Mouse (Mus musculus) T-helper 17 cell (primary cell): Measurements from ENCODE around the gene Asb7.

Experiments
- in situ Hi-C, 2 experiments: fragments of 300-600 bp; cut with MboI, MseI; formaldehyde crosslinking; loops; 1 replicate in 1 of 2; 2 replicates in 1 of 2; pipeline ENCODE4 v1.15.1; 2025; ENCODE audit warnings: high pct_unique_total_duplicates in 2 of 2

Gene Asb7

GRCm38 (mm10) chr7:66689294-66689619 lies at the start of gene Asb7:
Gene Asb7 (minus strand): TSS chr7:66689596.
- in situ Hi-C loops, result loop anchor here in 1 of 2 experiments (10.0 kb wide), 2 partner anchors 594 to 956 kb away; partner anchors contain the start of genes Lrrc28 and Ttc23

DNA sequence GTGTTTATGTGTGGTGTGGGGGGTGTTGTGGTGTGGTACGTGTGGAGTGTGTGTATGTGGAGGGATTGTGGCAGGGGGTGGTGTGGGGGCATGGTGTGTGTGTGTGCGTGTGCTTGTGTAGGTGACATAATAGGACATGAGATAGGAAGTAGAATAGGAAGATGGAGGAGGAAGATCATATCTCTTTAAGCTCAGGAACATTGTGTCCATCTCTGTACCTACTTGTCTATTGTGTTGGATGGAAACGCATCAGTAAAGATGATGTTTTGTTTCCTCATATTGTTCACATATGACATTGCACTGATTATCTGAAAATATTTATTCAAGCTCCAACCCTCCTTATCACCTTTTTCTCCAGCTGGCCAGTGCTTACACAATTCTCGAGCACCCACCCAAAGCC lies 48.0 kb upstream of the Asb7 start:
- in situ Hi-C loops, result no loop called here

GRCm38 (mm10) chr7:66734993-66735392 lies 45.6 kb upstream of the Asb7 start:
- in situ Hi-C loops, result no loop called here

- in situ Hi-C loops, result no loop called here
These were observed 45.1 kb upstream of the Asb7 start for GRCm38 (mm10) chr7:66734466-66734865.

GRCm38 (mm10) chr7:66733882-66734281 lies 44.5 kb upstream of the Asb7 start:
- in situ Hi-C loops, result no loop called here

DNA sequence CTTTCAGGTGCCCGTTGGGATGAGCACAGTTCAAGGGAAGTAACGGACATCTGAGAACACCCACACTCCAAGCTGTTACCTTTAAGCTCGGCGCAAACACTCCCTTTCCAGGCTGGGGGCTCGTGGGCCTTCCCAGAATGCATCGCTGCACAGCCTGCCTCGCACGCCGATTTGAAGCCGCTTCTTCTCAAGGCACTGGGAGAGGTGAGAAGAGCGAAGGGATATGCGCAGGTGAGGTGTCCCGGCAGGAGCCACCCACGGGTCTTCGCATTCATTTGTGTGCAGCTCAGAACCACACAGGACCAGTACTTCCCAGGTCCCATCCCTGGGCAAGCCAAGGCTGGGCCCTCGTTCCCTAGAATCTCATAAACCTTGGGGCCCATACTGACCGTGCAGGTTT lies 44.0 kb upstream of the Asb7 start:
- in situ Hi-C loops, result no loop called here

- in situ Hi-C loops, result no loop called here
These were observed 39.8 kb upstream of the Asb7 start for GRCm38 (mm10) chr7:66729232-66729631.

GRCm38 (mm10) chr7:66728072-66728471 lies 38.7 kb upstream of the Asb7 start:
- in situ Hi-C loops, result no loop called here

DNA sequence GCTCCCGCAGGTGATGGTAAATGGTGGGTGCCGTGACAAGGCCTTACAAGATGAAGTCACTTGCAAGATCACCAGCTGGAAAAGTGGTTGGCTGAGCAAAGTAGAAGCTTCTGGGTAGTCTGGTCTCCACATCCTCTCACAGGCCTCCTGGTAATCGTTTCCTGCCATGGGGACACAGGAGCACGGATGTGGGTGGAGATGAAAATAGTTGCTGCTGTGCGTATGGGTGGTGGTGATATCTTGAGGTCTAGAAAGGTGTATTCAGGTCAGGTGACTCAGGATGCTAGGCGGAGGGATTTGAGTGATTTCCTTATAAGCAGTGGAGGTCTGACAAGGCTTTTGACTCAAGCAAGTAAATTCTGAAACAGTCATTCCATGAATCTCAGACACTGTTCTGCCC lies 35.6 kb upstream of the Asb7 start:
- in situ Hi-C loops, result no loop called here

- in situ Hi-C loops, result no loop called here
These were observed 35.1 kb upstream of the Asb7 start for GRCm38 (mm10) chr7:66724514-66724913.

- in situ Hi-C loops, result loop anchor here (10.0 kb wide), 2 partner anchors 474 to 494 kb away; no protein-coding TSS in a partner anchor
These were observed 21.8 kb upstream of the Asb7 start for GRCm38 (mm10) chr7:66711166-66711565.

DNA sequence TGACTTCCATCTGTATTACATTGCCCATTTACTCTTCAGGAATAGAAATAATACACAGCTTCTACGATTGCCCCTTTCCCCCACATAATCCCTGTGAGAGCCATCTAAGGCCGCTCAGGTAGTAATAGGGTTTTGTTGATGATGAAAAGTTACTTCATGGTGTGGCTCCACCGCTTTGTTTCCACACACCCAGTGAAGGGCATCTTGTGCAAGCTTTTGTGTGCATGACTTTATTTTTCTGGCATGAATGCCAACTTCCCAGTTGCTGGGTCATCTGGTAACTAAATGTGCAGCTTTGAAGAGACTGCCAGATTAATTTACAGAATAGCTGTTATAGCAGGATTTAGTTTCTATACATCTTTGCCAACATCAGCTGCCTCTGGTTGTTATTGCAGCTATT lies 15.2 kb upstream of the Asb7 start:
- in situ Hi-C loops, result loop anchor here in 1 of 2 experiments (10.0 kb wide), 1 partner anchor 930 kb away; no protein-coding TSS in a partner anchor

DNA sequence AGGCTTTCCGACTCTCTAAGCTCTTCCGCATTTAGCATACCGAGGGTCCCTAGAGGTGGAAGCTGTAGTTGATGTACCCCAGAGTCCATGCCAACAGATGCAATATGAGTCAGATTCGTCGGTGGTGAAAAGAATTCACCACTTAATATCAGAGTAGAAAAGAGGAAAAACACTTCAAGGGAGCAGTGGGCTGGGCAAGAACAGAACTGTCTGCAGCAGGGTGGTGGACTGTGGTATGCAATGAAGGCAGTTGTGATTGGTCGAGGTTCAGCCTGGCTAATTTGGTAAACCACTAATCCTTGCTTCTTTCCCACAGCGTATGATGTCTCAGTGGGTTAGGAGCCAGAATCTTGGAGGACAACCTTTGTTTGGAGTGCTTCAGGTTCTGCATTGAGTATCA lies 13.3 kb upstream of the Asb7 start:
- in situ Hi-C loops, result loop anchor here in 1 of 2 experiments (10.0 kb wide), 1 partner anchor 932 kb away; no protein-coding TSS in a partner anchor

DNA sequence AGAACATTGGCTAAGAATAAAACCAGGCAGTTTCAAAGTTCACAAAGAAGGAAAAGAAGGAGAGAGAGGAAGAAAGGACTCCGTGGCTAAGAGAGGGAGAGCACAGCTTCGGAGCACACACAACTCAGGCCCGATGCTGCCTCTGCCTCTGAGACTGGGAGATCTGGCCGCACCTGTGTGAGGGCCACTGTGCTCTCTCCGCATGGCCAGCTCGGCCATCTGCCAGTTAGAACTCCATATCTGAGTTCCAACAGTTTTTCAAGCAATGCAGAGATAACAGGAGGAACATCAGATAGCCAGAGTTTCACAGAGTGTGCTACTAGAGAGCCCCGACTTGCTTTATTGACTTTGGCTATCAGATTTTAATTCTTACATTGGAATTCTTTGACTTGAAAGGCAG lies 5.1 kb upstream of the Asb7 start:
- in situ Hi-C loops, result no loop called here

DNA sequence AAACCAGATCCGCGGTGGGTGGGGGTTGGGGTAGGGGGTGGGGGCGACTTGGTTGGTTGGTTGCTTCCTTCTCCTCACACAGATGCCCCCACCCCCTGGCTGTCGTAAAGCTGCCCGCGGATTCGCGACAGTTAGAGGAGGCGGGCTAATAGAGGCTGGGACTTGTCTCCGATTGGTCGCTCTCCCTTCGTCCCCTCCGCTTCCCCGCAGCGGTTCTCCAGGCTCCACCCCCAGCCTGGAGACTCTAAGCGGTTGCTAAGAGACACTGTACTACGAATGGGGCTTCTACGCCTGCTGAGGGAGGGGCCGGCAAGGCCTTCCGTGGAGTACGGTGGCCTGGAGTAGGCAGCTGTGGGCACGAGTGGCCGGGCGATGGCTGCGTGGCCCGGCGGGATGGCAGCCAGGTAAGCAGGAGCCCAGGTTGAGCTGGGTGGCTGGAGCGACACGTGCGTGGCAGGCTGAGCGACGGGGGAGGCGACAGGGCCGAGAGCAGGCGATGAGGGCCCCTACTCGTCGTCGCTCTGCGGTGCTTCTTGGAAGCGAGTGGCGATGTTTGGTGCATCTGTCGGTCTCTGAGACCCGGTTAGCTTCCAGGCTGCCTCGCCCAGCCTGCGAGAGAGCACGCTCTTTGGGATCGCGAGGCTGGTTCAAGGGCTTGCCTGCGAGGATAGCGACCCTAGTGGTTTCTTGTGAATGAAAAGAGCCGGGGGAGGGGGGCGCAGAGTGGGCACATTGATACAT lies 394 bp upstream of the Asb7 start, which contains the start of gene Lins1:
Lins1 (plus strand) TSS at position 270 of the 741 bp plus-strand sequence.
- in situ Hi-C loops, result loop anchor here in 1 of 2 experiments (10.0 kb wide), 2 partner anchors 595 to 955 kb away; partner anchors contain the start of genes Lrrc28 and Ttc23

DNA sequence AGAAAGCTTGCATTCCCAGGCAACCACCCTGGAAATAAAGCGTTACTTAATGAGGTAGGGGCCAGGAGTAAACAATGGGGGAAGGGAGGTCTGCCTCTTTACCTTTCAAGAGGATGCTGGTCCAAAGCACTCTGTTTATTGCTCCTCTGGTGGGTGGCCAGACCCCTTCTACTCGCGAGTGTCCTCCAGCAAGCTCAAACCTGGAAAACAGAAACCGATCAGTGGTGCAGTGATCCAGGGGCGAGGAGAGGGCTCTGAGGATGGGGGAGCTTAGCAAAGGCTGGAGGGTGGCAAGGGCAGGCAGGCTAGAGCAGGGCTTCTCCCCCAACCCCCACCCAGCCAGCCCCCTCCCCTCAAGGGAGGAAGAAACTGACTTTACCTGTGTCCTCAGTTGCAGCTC lies 675 bp downstream of the Asb7 start:
- in situ Hi-C loops, result loop anchor here in 1 of 2 experiments (10.0 kb wide), 2 partner anchors 594 to 956 kb away; partner anchors contain the start of genes Lrrc28 and Ttc23

GRCm38 (mm10) chr7:66682119-66682863 lies 7.1 kb downstream of the Asb7 start:
- in situ Hi-C loops, result loop anchor here in 1 of 2 experiments (10.0 kb wide), 2 partner anchors 587 to 963 kb away; partner anchors contain the start of genes Lrrc28 and Ttc23

- in situ Hi-C loops, result loop anchor here in 1 of 2 experiments (5.0 kb wide), 1 partner anchor 583 kb away; no protein-coding TSS in a partner anchor
These were observed 13.6 kb downstream of the Asb7 start for GRCm38 (mm10) chr7:66675800-66676199.

- in situ Hi-C loops, result loop anchor here in 1 of 2 experiments (25.0 kb wide), 1 partner anchor 355 kb away; no protein-coding TSS in a partner anchor
These were observed 22.3 kb downstream of the Asb7 start for GRCm38 (mm10) chr7:66667064-66667463.

DNA sequence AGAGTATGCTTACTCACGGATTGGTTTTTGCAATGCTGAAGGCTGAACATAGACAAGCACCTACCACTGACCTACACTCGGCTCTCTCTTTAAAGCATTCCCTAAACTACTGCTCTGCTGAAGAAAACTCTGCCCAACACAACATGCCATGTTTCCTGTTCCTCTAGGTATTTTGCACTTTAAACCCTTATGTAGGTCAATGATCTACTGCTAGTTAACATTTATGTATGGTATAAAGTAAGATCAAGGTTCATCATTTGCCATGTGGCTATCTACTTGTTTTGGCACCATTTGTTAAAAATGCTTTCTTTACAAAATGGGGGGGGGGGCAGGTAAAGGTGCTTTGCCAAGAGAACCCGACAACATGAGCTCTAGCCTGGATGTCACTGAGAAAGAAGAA lies 25.8 kb downstream of the Asb7 start:
- in situ Hi-C loops, result loop anchor here in 1 of 2 experiments (25.0 kb wide), 1 partner anchor 351 kb away; no protein-coding TSS in a partner anchor

DNA sequence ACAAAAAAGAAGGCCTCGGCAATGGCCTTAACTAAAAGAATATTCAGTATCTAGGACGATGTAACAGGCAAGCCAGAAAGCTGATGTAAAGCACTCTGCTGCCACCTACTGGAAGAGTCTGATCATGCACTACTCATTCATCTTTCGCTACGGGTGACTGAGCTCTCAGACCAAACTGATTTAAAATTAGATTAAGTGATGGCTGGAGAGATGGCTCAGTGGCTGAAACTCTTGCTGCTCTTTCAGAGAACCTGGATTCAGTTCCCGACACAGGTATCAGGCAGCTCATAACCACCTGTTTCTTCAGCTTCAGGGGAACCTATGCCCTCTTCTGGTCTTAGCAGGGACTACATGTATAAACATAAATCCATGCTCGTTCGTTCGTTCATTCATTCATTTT lies 27.8 kb downstream of the Asb7 start:
- in situ Hi-C loops, result loop anchor here in 1 of 2 experiments (25.0 kb wide), 1 partner anchor 349 kb away; no protein-coding TSS in a partner anchor

GRCm38 (mm10) chr7:66660972-66661371 lies 28.4 kb downstream of the Asb7 start:
- in situ Hi-C loops, result loop anchor here in 1 of 2 experiments (25.0 kb wide), 1 partner anchor 349 kb away; no protein-coding TSS in a partner anchor
